Mouse (Mus musculus) C2C12 (cell line): ENCODE measurements around the gene Decr2.

Experiments
- CEBPB ChIP-seq: IDR thresholded peaks from one replicate; pipeline ENCODE4 v1.6.1; 2011; ENCODE audit warnings: low read depth, mild to moderate bottlenecking, control low read depth, moderate library complexity
- CTCF ChIP-seq: IDR thresholded peaks from one replicate; pipeline ENCODE4 v1.5.1; 2011; ENCODE audit not compliant: control insufficient read depth, insufficient read depth, insufficient read length
- FOSL1 ChIP-seq: IDR thresholded peaks from one replicate; pipeline ENCODE4 v1.8.0; 2011; ENCODE audit warnings: mild to moderate bottlenecking, low read length; ENCODE audit not compliant: poor library complexity, insufficient read depth, severe bottlenecking
- MAX ChIP-seq: IDR thresholded peaks from one replicate; pipeline ENCODE4 v1.6.1; 2011; ENCODE audit warnings: mild to moderate bottlenecking, control low read depth
- MYOD1 ChIP-seq: IDR thresholded peaks from one replicate; pipeline ENCODE4 v1.6.1; 2011; ENCODE audit warnings: low read depth; ENCODE audit not compliant: control insufficient read depth, insufficient read length
- MYOG ChIP-seq: IDR thresholded peaks from one replicate; pipeline ENCODE4 v1.6.1; 2011; ENCODE audit not compliant: control insufficient read depth, insufficient read length; ENCODE audit errors: extremely low read depth
- USF1 ChIP-seq: IDR thresholded peaks from one replicate; pipeline ENCODE4 v1.6.1; 2011; ENCODE audit warnings: low read depth, mild to moderate bottlenecking, control low read depth, moderate library complexity

DNA sequence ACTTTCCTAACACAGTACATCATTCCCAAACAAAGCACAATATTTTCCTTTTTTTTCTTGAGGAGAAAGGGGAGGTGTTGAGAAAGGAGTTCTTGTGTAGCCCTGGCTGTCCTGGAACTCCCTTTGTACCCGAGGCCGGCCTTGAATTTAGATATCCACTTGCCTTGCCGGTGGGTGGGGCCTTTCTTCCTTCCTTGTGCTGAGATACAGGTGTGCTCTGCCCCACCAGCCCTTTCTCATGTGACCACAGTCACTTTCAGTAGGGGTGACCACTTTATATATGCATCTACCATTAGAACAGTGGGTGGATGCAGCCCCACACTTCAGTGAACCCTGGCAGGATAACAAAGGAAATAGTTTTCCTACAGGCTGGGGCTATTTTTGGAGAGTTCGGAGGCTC lies 21.6 kb upstream of the Decr2 start:
- no peak for TF ChIP-seq CTCF
- no peak for TF ChIP-seq USF1
- no peak for TF ChIP-seq MAX
- no peak for TF ChIP-seq MYOD1
- TF ChIP-seq CEBPB = no peak
- TF ChIP-seq FOSL1 = no peak
- TF ChIP-seq MYOG = no peak
